Mouse (Mus musculus) cerebellum, adult 8-10 months (tissue): Measurements from ENCODE around the gene Als2.

Experiments
- DNase-seq: peaks from one replicate; pipeline ENCODE4 v3.0.0; 2022

Als2 gene

DNA sequence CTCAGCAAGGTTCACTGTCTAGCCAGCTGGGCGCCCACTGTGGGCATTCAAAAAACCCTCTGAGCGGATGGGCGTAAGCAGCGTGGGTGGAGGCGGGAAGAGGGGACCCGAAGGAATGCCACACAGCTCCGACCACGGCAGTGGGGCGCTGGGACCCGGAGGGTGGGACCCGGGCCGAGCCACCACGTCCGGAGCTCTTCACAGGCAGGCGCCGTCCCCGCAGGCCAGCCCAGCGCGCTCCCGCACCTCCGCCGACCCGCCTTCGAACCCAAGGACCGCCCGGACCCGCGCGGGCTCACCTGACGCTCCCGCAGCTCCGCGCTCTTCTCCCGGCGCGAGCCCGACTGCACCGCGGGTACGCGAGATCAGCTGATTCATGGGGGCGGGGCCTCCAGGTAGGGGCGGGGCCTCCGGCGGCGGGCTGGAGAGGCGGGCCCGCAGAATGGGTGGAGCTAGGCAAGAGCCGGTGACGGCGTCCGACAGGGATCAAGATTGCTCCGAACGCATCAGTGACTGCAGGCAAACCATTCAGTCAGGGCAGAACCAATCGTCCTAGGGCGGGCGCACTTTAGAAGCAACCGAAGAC is at the start of gene Als2:
Gene Als2, minus strand, starts transcription at position 376 of the 586 bp plus-strand sequence.
- DNase-seq = peak; percentile 98

DNA sequence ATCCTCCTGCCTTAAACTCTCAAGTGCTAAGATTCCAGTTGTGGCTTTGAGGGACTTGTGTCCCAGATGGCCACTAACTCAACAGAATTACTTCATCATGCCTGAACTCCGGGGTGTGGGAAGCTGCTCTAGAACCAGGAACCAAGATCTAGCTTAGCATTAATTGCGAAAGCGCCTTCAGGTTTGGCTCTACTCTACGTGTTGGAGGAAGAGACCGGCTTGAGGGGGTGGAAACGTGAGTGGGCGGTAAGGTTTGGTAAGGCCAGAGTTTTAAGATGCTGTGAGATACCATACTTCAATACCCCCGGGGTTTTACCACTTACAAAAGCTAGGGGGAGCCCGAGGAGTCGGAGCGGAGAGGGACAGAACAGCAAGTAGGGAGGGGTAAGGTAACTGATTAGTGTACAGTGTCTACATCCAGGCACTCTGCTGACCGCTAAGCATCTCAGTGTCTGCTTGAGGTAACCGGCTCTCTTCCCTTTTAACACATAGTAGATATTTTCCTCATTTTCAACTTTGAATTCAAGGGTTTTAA is 49.4 kb upstream of the Als2 start:
- DNase-seq = no peak

DNA sequence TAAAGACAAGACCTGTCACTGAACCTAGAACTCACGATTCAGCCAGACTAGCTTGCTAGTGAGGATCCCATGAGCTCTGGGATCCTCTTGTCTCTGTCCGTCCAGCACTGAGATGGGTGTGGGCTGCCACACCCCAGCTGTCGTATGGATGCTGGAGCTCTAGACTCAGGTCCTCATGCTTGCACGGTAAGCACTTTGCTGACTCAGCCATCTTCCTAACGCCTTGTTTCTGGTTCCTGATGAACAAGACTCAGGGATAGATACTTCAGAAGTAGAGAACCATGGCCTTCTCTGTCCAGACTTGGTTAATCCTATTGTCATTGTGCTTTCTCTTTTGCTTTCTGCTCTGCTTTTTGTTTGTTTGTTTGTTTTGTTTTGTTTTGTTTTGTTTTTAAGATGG is 48.8 kb upstream of the Als2 start:
- DNase-seq = no peak

DNA sequence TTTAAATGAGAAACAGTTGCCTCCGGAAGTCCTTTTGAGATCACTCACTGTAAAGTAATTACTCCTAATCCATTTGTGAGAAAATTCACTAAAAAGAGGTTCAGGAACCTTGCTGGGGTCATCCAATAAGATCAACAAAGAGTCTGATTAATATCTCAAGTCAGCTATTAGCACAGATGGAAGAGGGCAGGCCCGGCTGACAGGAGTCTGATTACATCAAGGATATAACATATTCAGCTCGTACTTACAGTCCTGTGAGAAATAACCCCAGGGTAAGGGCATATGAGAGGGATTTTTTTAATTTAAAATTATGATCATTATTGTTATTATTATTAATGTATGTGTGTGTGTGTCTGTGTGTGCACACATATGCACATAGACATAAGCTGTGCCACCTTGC is 35.2 kb upstream of the Als2 start:
- no peak for DNase-seq

DNA sequence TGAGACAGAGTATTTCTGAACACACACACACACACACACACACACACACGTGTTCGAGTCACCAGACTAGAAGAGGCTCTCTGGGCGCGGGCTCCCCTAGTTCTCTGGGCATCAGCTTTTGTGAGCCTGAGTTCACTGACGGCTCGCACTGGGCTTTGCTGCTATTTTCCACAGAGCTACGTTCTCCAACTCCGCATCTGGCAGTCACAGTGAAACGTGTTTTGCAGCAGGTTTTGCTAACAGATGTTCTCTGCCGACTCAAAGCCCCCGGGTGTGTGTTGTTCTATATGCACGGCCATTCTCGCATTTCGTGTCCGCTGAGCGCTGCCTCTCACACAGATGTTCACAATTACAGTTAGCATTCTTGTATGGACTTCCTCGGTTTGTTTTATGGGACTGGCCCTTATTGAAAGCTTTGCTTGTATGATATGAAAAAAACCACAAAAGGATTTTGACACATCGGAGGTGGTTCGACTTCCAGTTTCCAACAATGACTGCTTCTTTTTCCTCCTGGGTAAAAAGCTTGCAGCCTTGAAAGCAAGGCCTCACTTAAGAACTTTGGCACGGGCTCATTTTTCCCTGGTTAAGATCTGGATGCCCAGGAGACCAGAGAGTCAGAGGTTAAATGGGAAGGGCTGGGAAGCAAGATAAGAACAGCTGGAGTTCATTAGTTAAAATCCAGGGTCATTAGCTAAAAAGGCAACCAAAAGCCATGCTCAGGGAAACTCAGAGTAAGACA is 33.1 kb upstream of the Als2 start:
- DNase-seq = no peak

DNA sequence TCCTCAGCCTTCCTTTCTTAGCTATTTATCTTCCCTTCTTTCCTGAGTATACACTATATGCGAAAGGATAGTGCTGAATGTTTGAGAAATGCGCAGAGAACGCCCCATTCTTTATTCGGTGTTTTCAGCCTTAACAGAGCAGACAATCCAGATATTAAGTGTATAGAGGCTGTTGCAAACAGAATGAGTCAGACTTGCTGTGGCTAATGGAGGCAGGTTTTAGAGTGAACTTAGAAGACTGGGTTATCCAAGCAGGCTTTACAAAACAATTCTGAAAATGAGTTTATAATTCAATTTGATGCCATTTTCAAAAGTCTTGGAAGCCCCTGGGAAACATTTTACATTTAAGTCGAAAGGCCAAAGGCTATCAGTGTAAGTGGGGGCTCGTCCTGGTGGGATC is 32.4 kb upstream of the Als2 start:
- DNase-seq = no peak

DNA sequence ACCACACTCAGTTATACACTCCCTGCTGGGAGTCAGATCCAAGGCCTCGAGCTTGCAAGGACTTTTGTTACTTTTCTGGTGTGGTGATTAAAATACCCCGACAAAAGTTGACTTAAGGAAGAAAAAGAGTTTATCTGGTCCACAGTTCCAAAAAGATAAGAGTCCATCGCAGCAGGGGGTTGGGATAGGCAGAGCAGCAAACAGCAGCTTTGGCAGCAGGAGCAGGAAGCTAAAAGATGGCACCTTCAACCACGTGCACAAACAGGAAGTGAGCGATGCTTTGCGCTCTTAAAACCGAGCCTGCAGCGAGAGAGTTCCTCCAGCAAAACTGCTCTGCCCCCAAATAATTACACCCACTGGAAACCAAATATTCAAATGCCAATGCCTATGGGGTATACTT is 31.9 kb upstream of the Als2 start:
- no peak for DNase-seq

DNA sequence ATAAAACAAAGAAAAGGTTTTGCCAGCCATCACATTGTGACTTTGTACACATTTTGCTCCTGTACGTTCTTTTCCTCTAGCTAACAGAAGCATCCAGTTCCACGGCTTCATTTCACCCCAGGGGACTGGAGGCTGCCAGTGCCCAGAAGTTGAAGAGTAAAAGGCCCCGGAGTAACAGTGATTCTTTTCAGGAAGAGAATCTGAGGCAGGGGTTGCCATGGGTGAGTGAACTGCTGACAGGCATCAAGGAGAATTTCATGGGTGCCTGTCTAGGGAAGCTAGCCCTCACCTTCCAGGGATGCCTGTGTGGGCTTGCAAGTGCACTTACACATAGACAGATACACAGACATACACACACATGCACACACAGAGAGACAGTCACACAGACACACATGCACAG is 20.7 kb upstream of the Als2 start:
- DNase-seq = no peak

DNA sequence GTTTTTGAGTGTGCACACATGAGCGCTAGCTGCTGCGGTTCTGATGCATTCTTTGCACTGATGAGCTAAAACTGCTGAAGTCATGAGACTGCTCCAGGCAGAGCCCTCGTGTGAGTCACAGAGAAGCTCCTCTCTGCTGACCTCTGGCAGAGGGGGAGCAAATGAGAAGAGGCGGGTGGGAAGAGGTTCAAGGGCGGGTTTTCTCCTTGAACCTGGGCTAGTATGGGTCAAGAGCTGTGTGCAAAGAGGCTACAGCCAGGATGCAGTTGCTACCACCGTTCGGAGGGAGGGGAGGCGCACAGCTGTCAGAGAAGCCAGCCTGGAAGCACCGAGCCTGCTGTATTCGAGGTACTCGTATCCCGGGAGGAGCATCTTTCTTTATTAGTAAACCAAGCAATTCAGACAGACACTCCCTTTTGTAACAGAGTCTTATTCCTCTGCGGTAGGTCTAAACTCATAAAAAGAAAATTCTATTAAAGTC is 19.8 kb upstream of the Als2 start, which contains the start of gene Cdk15:
Gene Cdk15, plus strand, starts transcription at position 156 of the 481 bp plus-strand sequence.
- DNase-seq = no peak

DNA sequence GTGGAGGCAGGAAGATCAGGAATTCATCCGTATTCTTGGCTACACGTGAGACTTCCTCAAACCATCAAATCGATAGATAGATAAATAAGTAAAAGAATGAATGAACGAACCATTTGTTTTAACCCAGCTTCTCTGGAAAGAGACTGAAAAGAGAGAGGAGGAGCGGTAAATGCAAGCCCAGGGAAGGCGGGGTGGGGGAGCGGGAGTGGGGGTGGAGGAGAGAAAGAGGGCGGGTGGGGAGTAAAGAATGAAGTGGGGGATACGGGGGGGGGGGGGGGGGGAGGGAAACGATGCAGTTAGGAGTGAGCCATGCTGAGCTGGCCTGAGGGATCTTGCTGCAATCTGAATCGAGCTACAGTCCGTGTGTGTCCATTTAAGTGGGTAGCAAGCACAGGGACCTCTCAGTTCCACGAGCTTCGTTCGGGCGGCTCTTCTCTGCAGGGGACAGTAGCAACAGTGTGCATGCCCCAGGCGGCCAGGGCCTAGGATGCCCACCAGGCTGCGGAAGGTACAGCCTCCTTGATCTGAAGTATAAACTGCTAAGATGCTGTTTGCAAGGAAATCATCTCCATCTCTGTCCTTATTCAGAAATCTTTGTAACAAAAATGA is 16.4 kb upstream of the Als2 start:
- no peak for DNase-seq

DNA sequence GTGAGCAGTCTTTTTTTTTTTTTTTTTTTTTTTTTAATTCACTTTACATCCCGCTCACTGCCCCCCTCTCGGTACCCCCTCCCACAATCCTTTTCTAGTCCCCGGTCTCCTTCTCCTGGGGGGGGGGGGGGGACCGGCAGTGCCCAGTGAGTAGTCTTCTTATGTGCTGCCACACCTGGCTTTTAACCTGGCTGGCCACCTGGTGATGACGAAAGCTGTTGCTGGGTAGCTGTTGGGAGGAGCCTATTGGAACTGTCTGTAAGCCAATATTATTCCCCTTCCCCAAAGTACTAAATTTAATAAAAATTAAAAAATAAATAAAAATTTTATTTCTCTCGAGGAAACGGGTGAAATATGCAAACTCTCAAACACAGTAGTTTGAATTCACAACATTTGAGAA is 15.7 kb upstream of the Als2 start:
- peak; percentile 49 for DNase-seq

DNA sequence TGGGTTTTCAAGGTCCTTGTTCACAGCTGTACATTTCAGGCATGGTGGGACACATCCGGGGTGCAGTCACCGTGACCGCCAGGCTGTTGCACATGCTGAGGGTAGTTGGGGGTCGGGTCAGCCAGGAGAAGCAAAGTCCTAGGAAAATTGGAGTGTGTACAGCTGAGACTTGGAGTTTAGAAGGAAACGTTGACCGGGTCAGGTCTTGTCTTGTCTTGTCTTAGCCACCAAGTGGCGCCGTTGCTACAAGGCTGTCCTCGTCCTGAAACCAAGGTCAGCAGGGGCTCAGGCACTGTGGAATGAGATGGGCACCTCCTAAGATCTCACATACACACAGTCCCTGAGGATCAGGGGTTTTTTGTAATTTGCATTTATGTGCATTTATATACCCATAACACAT is 10.6 kb upstream of the Als2 start:
- DNase-seq = peak; percentile 73

DNA sequence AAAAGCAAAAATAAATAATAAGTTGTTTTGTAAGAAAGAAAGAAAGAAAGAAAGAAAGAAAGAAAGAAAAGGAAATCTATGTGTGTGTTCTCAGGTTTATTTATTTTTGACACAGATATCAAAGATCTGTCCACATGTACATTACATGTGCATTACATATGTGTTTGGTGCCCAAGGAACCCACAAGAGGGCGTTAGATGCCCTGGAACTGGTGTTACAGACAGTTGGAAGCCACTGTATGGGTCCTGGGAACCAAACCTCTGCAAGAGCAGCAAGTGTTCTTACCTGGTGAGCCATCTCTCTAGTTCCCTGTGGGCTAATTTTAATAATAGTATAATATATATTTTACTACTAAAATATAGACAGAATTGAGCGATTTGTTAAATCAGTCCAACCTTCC is 6.7 kb upstream of the Als2 start:
- no peak for DNase-seq

DNA sequence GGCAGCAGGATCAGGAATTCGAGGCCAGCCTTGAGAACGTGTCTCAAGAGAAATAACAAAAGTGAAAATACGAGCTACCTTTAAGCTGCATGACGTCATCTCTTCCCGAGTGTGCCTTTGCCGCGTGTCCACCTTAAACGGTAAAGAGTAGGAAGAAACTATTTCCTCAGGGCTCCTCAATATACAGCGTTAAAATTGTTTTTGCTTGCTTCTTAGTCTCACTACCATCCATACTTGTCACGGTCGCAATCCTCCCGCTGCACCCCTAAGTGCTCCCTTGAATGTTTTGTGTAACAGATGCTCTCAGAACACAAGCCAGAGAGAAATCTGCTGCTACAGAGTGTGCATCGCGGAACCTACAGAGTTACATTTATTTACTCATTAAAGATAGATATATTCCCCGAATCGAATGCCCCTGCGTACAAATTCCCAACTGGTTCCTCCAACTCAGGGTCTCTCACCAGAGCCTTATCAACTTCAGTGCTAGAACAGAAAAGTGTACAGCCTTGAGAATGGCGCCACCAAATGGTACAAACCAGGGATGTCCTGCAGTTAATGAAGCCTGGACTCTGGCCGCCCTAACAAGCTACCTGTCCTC is 682 bp upstream of the Als2 start:
- DNase-seq = peak; percentile 83

DNA sequence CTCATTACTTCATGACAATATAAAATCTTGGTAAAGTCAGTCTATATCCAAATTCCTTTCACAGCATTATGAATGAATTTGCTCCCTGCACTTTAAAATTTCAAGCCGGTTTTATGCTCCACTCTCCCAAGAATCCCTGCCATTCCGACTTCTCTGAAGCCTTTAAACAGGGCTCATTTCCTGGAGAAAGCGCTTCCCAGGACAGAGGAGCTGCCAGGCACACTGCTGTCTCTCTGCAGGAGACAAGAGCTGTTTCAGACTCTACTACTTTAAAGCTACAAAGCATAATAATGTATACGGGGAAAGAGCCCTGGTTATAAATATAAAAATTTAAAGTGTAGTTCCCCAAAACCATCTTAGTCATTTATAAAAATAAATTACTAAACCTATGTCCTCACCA is 7.8 kb downstream of the Als2 start:
- peak; percentile 67 for DNase-seq

DNA sequence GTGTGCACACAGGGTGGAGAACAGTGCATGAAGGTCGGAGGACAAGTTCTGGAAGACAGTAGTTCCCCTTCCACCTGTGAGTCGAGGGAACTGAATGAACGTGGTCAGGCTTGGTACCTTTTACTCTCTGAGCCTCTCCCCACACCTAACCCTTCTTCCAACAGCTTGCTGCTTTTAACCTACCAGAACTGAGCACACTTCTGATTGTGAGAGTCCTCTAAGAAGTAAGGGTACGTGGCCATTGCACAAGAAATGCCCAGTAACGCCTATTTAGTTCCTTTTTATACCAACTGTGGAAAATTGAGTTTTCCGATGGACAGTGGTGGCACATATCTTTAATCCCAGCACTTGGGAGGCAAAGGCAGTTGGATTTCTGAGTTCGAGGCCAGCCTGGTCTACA is 8.5 kb downstream of the Als2 start:
- DNase-seq = no peak

DNA sequence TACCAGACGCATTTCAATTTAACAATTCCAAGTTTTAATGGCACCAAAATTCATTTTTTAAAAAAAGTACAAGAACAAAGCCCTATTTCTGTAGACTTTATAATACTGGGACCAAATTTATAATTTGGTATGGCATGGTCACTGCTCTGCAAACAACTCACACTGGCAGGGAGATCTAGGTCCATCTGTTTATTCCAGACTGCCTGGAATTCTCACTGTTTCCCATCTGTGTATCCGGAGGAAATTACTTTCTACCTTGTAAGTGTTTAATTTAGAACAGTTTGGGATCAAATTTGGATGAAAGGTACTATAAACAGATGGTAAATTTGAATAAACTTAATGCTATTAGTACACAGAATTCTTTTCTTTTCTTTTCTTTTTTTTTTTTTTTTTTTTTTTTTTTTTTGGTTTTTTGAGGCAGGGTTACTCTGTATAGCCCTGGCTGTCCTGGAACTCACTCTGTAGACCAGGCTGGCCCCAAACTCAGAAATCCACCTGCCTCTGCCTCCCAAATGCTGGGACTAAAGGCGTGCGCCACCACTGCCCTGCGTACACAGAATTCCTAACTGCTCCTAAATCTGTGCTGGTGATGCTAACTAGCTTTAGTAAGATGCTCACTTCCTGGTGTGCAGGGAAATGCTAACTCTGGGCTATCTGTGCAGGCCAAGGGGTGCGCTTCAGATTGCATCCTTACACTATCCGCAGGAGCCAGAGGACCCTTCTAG is 14.8 kb downstream of the Als2 start:
- DNase-seq = peak; percentile 73

DNA sequence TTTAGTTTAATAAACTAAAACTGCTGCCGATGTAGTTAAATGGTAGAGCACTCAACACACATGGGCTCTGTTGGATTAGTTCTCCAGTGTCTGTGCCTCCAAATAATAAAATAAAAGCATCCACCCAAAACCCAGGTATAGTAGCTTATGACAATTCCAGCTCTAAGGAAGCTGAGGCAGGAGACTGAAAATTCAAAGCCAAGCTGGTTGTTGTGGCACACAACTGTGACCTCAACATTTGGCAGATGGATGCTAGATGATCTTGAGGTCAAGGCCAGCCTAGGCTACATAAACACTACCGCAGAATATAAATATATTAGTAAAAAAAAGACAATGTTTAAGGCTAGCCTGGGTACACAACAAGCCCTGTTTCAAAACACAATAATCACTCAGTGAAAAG is 15.4 kb downstream of the Als2 start:
- DNase-seq = no peak

DNA sequence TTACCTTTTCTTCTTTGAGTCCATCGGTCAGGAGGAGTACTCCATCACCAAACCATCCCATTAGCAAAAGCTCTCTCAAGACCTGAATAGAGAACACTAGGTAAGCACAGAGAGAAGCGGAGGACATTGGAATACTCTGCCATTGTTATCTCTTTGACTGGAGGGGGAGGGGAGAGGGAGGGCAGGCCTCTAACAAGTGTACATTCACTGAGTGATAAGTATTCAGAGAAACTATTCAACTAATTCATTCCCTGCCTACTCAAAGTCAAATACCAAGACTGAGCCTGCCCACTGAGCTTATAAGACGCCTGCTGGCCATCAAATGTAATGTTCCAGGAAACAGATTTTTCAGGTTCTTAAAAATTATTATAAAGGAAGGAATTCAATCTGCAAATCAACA is 16.7 kb downstream of the Als2 start:
- no peak for DNase-seq

DNA sequence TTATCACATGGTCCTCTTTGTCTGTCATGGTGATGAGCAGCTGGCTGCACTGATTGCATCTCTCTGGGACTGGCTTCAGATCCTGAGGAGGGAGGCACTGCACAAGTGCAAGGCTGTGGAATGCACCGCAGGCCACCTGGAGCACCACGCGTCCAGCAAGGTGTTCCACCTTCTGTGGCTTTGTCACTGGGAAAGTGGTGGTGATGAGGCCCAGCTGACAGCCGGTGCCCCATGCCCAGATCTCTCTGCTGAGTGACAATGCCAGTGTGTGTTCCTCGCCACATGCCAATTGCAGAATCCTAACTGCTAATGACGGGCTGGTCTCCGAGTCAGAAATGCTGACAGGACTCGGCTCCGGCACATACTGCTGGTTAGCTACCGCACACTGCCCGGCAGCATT is 21.6 kb downstream of the Als2 start:
- DNase-seq = peak; percentile 85

DNA sequence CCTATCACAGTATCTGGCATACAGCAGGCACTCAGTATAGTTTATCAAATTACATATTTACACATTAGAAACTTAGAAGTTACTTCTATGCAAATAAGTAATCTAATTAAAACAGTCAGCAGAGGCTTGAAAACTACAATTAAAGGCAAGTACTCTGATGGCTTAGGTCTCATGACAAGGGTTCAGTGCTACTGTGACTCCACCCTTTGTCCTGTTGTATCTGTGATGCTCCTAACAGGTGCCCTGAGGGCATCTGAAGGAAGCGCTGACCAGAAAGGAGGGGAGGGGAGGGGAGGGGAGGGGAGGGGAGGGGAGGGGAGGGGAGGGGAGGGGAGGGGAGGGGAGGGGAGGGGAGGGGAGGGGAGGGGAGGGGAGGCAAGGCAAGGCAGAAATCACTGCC is 24.1 kb downstream of the Als2 start:
- no peak for DNase-seq

DNA sequence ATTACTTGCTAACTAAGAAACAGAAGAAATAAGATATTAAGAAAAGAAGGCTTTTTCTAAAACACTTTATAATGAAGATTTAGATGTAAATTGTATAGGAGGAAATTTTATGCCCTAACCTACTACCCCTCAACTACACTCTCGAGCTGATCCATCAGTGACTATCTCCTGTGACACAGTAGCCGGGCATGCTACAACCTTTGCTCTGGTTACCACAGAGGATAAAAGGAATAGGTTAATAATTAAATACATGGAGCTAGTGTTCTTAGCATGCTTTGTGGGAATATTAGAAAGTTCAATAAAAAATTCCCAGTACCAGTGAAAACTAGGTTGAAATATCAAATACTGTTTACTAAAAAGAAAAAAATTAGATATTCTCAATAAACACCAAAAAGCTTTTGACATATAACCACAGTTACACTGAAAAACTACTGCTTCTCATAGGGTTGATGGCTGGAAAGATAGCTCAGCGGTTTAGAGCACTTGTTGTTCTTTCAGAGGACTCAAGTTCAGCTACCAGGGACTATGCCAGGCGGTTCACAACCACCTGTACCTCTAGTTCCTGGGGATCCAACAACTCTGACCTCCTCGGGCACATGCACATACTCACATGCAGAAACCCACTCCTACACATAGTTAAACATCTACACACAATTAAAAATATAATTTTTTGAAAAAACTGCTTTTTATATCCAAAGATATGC is 24.8 kb downstream of the Als2 start:
- DNase-seq = no peak
